Mouse (Mus musculus) heart, embryonic 11.5 days (tissue): ENCODE data around the gene Btnl1. TPM values are rescaled to one million over a fixed set of nuclear protein-coding genes. Genes with fewer than 3 reads are reported as not detected.

Source experiments
- ATAC-seq: fragments of 200-750 bp; cut with Nextera tagmentation; replicated peaks from 2 replicates; pipeline ENCODE4 v1.8.0; 2017; ENCODE audit warnings: moderate library complexity; ENCODE audit not compliant: insufficient number of reproducible peaks, low FRiP score, low TSS enrichment
- H3K27ac ChIP-seq: fragments of 300-500 bp; sonication (generic); 2 replicates; pipeline ENCODE4 v1.5.1; 2014; ENCODE audit warnings: mild to moderate bottlenecking, low read depth, low read length
- H3K27me3 ChIP-seq: fragments of 300-500 bp; sonication (generic); 2 replicates; pipeline ENCODE4 v1.6.1; 2014; ENCODE audit warnings: mild to moderate bottlenecking, low read length, mixed read lengths; ENCODE audit not compliant: control insufficient read depth, insufficient read depth
- H3K36me3 ChIP-seq: fragments of 300-500 bp; sonication (generic); 2 replicates; pipeline ENCODE4 v1.6.1; 2014; ENCODE audit warnings: mild to moderate bottlenecking, low read length, moderate library complexity, mixed read lengths; ENCODE audit not compliant: control insufficient read depth, insufficient read depth
- H3K4me1 ChIP-seq: fragments of 300-500 bp; sonication (generic); 2 replicates; pipeline ENCODE4 v1.6.1; 2014; ENCODE audit warnings: low read length; ENCODE audit not compliant: control insufficient read depth, insufficient read depth
- H3K4me2 ChIP-seq: fragments of 300-500 bp; sonication (generic); 2 replicates; pipeline ENCODE4 v1.6.1; 2014; ENCODE audit warnings: mild to moderate bottlenecking, moderate library complexity
- H3K4me3 ChIP-seq: fragments of 300-500 bp; sonication (generic); 2 replicates; pipeline ENCODE4 v1.5.1; 2014; ENCODE audit warnings: low read depth, low read length
- H3K9ac ChIP-seq: fragments of 300-500 bp; sonication (generic); 2 replicates; pipeline ENCODE4 v1.6.1; 2014; ENCODE audit warnings: mild to moderate bottlenecking, low read depth, low read length, moderate library complexity
- H3K9me3 ChIP-seq: fragments of 300-500 bp; sonication (generic); replicated peaks from 2 replicates; pipeline ENCODE4 v1.6.1; 2016; ENCODE audit warnings: low read length; ENCODE audit not compliant: control insufficient read depth
- WGBS: fragments of 180-500 bp; shearing (Covaris S2); extraction: QIAGEN DNeasy Blood & Tissue Kit; methylation state at CpG from one replicate; pipeline ENCODE4 v1.1.7; 2014; ENCODE audit not compliant: insufficient replicate concordance; 5-methylcytosine and 5-hydroxymethylcytosine counted together
- polyA plus RNA-seq: library from polyadenylated mRNA; unstranded; fragments of >200 nt; fragmentation: Nextera tagmentation; extraction: Ambion mirVana; gene quantifications from 2 replicates; pipeline ENCODE4 v1.2.1, GENCODE M21; 2014

Btnl1 gene
- polyA plus RNA-seq, 1 experiment from 2014 or later, result not detected

GRCm38 (mm10) chr17:34392321-34392720 lies 15.4 kb downstream of the Btnl1 start:
- Histone ChIP-seq H3K9ac (no peak overlapping the region), H3K4me3 (peak overlapping the region; percentile 32), H3K9me3 (no peaks in the 10 kb centered on the region), H3K27ac (no peak overlapping the region), H3K27me3 (peaks cover 8% of the 10 kb centered on the region; the same call in 1 of the 2 replicates), H3K4me2 (peak overlapping the region; percentile 64), H3K36me3 (no peaks in the 10 kb centered on the region), H3K4me1 (no peaks in the 10 kb centered on the region)
- ATAC-seq, result no peak
- WGBS, result 8% methylated on average over 24 of the region's 24 CpGs

GRCm38 (mm10) chr17:34397357-34397756 lies 20.4 kb downstream of the Btnl1 start:
- Histone ChIP-seq H3K27me3 (peaks cover 6% of the 10 kb centered on the region), H3K36me3 (no peaks in the 10 kb centered on the region), H3K4me3 (no peak overlapping the region), H3K9me3 (no peaks in the 10 kb centered on the region), H3K4me1 (no peaks in the 10 kb centered on the region), H3K9ac (no peak overlapping the region), H3K4me2 (no peak overlapping the region), H3K27ac (no peak overlapping the region)
- WGBS, result 61% methylated on average over 5 of the region's 5 CpGs
- no peak for ATAC-seq

DNA sequence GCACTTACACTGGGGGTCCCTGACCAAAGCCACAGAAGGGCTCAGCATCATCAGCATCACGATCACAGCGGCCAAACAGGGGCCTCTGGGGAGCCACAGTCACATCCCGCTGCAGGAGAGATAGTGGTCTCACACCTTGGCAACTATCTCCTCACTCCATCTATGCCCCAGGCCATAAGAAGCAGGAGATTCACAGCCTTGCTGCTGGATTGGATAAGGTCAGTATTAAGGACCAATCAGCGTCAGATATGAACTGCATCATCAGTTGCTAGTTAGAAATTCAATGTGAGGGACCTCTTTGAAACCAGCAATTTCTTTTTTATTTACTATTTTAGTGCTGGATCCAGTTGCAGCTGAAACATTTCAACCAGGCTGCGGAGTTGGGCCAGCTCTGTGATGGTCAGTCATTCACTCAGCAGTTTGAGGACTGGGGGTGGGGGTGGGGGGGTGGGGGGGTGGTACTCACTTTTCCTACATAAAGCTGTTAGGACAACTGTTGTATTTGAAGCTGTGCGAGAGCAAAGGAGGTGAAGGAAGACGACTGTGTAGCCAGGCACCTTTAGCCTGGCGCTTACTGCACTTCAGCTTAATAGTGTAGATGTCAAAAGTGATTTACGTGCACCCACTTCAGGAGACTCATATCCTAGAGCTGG lies 21.3 kb downstream of the Btnl1 start:
- H3K9ac ChIP-seq, result no peak overlapping the region
- no peaks in the 10 kb centered on the region for H3K9me3 ChIP-seq
- no peaks in the 10 kb centered on the region for H3K4me1 ChIP-seq
- no peaks in the 10 kb centered on the region for H3K36me3 ChIP-seq
- peaks cover 6% of the 10 kb centered on the region for H3K27me3 ChIP-seq
- no peak overlapping the region for H3K27ac ChIP-seq
- ATAC-seq, result no peak
- 10% methylated on average over 9 of the region's 9 CpGs for WGBS
- peak overlapping the region; percentile 65 for H3K4me2 ChIP-seq
- H3K4me3 ChIP-seq, result peak overlapping the region; percentile 44

GRCm38 (mm10) chr17:34398711-34399393 lies 21.9 kb downstream of the Btnl1 start, which contains the start of gene BC051142:
TSS of gene BC051142 (plus strand) at chr17:34398820.
- Histone ChIP-seq H3K27ac (peak within 1 kb of the TSS; percentile 18; the same call in 1 of the 2 replicates), H3K27me3 (peaks cover 6% of the 10 kb centered on the region)
- WGBS, result 4% methylated on average over 34 of the region's 34 CpGs

DNA sequence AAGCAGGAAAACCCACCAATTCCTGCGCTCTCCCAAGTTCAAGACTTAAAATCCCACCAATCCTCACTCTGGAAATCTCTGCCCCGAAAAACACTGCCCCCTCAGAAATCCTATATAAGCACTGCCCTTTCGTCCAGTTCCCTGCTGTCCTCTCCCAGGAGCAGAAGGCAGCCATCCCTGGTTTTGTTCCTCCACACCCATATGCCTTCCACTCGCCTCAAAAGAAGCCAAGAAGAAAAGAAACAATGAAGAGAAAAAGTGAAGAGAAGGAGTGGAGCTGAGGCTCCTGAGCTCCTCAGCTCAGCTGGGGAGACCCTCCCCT lies 22.4 kb downstream of the Btnl1 start:
- peak overlapping the region; percentile 65 for H3K4me2 ChIP-seq
- no peaks in the 10 kb centered on the region for H3K4me1 ChIP-seq
- H3K27ac ChIP-seq, result no peak overlapping the region
- ATAC-seq, result no peak
- H3K9ac ChIP-seq, result no peak overlapping the region
- H3K9me3 ChIP-seq, result no peaks in the 10 kb centered on the region
- H3K36me3 ChIP-seq, result no peaks in the 10 kb centered on the region
- 46% methylated on average over 4 of the region's 4 CpGs for WGBS
- peaks cover 6% of the 10 kb centered on the region for H3K27me3 ChIP-seq
- no peak overlapping the region for H3K4me3 ChIP-seq

More at GRCm38 (mm10) chr17:34398711-34399393, 21.9 kb downstream of the Btnl1 start, which contains the start of gene BC051142:
- ATAC-seq, result peak; percentile 77
- peak within 1 kb of the TSS; percentile 65 for H3K4me2 ChIP-seq
- H3K4me3 ChIP-seq, result peak within 1 kb of the TSS; percentile 44
- H3K9me3 ChIP-seq, result no peaks in the 10 kb centered on the region
- H3K4me1 ChIP-seq, result no peaks in the 10 kb centered on the region
- H3K36me3 ChIP-seq, result no peaks in the 10 kb centered on the region
- H3K9ac ChIP-seq, result peak within 1 kb of the TSS; percentile 62

DNA sequence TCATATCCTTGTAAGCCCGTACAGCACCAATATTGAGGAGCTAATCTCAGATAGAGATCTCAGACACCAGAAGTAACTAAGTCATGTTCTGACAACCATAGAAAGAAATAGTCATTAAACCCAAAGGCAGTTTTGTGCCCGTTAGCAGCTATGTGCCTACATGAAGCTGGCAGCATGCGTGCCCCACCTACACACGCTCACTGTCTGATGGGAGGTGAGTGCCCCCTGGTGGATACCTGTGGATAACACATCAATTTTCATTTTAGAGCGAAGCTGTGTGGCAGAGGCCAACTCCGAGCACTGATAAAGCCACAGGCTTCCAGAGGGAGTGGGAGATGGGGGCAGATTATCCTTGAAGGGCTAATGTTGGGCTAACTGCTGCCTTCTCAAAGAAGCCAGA lies 34.2 kb downstream of the Btnl1 start:
- Histone ChIP-seq H3K27ac (no peak overlapping the region), H3K9ac (no peak overlapping the region), H3K36me3 (no peaks in the 10 kb centered on the region), H3K4me3 (no peak overlapping the region), H3K4me2 (no peak overlapping the region), H3K27me3 (no peaks in the 10 kb centered on the region), H3K4me1 (no peaks in the 10 kb centered on the region), H3K9me3 (no peaks in the 10 kb centered on the region)
- WGBS, result 21% methylated on average over 6 of the region's 6 CpGs
- no peak for ATAC-seq

DNA sequence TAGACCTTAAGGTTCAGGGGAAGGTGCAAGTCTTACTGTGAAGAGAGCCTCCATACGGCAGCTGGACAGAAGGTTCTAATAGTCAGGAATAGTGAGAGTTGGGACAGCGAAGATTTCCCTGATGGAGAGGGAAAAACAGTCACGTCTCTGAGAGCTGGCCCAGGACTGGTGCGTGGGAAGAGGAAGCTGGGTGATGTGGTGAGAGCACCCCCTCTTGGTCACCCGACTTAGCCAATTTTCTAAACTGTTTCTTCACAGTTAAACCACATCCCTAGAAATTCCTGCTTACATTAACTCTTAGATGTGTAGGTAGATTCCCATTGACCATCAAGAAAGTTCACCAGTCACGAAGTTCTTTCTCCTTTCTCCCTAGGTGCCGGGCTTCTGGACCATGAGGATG lies 43.1 kb downstream of the Btnl1 start:
- H3K27ac ChIP-seq, result no peak overlapping the region
- no peak overlapping the region for H3K9ac ChIP-seq
- no peak for ATAC-seq
- no peak overlapping the region for H3K4me3 ChIP-seq
- H3K36me3 ChIP-seq, result no peaks in the 10 kb centered on the region
- no peaks in the 10 kb centered on the region for H3K27me3 ChIP-seq
- 56% methylated on average over 7 of the region's 7 CpGs for WGBS
- no peaks in the 10 kb centered on the region for H3K4me1 ChIP-seq
- no peaks in the 10 kb centered on the region for H3K9me3 ChIP-seq
- no peak overlapping the region for H3K4me2 ChIP-seq

GRCm38 (mm10) chr17:34427597-34427996 lies 50.7 kb downstream of the Btnl1 start:
- no peak overlapping the region for H3K27ac ChIP-seq
- H3K36me3 ChIP-seq, result no peaks in the 10 kb centered on the region
- H3K4me3 ChIP-seq, result no peak overlapping the region
- no peak for ATAC-seq
- no peaks in the 10 kb centered on the region for H3K9me3 ChIP-seq
- H3K27me3 ChIP-seq, result no peaks in the 10 kb centered on the region
- H3K4me1 ChIP-seq, result no peaks in the 10 kb centered on the region
- no peak overlapping the region for H3K4me2 ChIP-seq
- no peak overlapping the region for H3K9ac ChIP-seq
